16 mouse cellular contexts compared by ENCODE assay signal in genomic region chr3:34469946-34470345, GRCm38 (mm10).
A peak's percentile ranks its signal among the peaks of the same experiment; 100 is the strongest.
DNase-seq lines count a peak whose midpoint lies in the region.
"Had no signal": no experiment of that assay in that cellular context is flagged by ENCODE, and none has a peak within 500 bp of the region (broad histone marks: within the 10 kb centered on the region; RNA-seq: fewer than 3 reads in every experiment).

No protein-coding gene starts in this region.

- intact Hi-C loops in heart, postnatal 10 days (cut with DNase I): no loop called here

- peak; percentile 84 for DNase-seq in heart, adult 11 months
- no peak for DNase-seq in heart, postnatal 10 days
- DNase-seq in R1 (ENCODE audit: low read depth, low spot score) (peak; percentile 75), ZHBTc4 (ENCODE audit: low read depth, low spot score) (peak; percentile 45), liver (no peak)
- no peak for DNase-seq in kidney, postnatal 25 days
- DNase-seq: adrenal gland, adult 2 months; adrenal gland, postnatal 25 days; B cell, adult 2 months; cerebellum, adult 11 months; cerebellum, adult 18-20 months; cerebellum, adult 8-10 months; cerebellum, adult 9-11 months; cerebellum, postnatal 14 days; cerebellum, postnatal 36 days; embryo, embryonic 11 days had no signal

Comparison
In these comparisons a context has a peak if more than half of its experiments do, and no peak if none do; other contexts are left out.
1. DNase-seq: peak in heart, adult 11 months (single experiment), R1 (single experiment) and ZHBTc4 (single experiment); none in heart, postnatal 10 days (0 of 2), kidney, postnatal 25 days (0 of 2) and liver (single experiment).